Mouse (Mus musculus): ENCODE data around the gene Rsbn1l. TPM values are rescaled to one million over a fixed set of nuclear protein-coding genes. Genes with fewer than 3 reads are reported as not detected.
A peak's percentile ranks its signal among the peaks of the same experiment; 100 is the strongest.
"Not testable (repeated sequence)": the region's sequence is repeated elsewhere in the genome, so short reads cannot be mapped to it uniquely, and the experiment has no call there.

Gene Rsbn1l
- polyA plus RNA-seq, 1 experiment from 2014 or later = 5.1 TPM

GRCm38 (mm10) chr5:20943791-20944190 lies 12.4 kb downstream of the Rsbn1l start:
- DNase-seq (ENCODE audit: low spot score); H3K27ac ChIP-seq; H3K4me3 ChIP-seq; H3K36me3 ChIP-seq; H3K27me3 ChIP-seq (ENCODE audit: insufficient read depth, poor library complexity, severe bottlenecking); H3K9me3 ChIP-seq: not testable (repeated sequence)
- peaks cover 41% of the 10 kb centered on the region for H3K4me1 ChIP-seq
- 85% methylated on average over 3 of the region's 4 CpGs for WGBS

- no peak for DNase-seq (ENCODE audit: low spot score)
- no peaks in the 10 kb centered on the region for H3K27me3 ChIP-seq (ENCODE audit: insufficient read depth, poor library complexity, severe bottlenecking)
- WGBS = 80% methylated on average over 3 of the region's 3 CpGs
- H3K4me3 ChIP-seq = no peak overlapping the region
- H3K9me3 ChIP-seq = no peaks in the 10 kb centered on the region
- no peaks in the 10 kb centered on the region for H3K36me3 ChIP-seq
- peaks cover 45% of the 10 kb centered on the region for H3K4me1 ChIP-seq
- no peak overlapping the region for H3K27ac ChIP-seq
Observed at GRCm38 (mm10) chr5:20942523-20942922, 13.7 kb downstream of the Rsbn1l start.

- peak overlapping the region; percentile 79 for H3K27ac ChIP-seq
- H3K36me3 ChIP-seq = no peaks in the 10 kb centered on the region
- H3K9me3 ChIP-seq = no peaks in the 10 kb centered on the region
- no peaks in the 10 kb centered on the region for H3K27me3 ChIP-seq (ENCODE audit: insufficient read depth, poor library complexity, severe bottlenecking)
- 17% methylated on average over 5 of the region's 5 CpGs for WGBS
- H3K4me1 ChIP-seq = peaks cover 45% of the 10 kb centered on the region
- no peak overlapping the region for H3K4me3 ChIP-seq
- no peak for DNase-seq (ENCODE audit: low spot score)
Observed at GRCm38 (mm10) chr5:20941205-20941604, 15.0 kb downstream of the Rsbn1l start.

GRCm38 (mm10) chr5:20940696-20941095 lies 15.5 kb downstream of the Rsbn1l start:
- H3K4me3 ChIP-seq = no peak overlapping the region
- 65% methylated on average over 4 of the region's 4 CpGs for WGBS
- DNase-seq (ENCODE audit: low spot score) = no peak
- no peaks in the 10 kb centered on the region for H3K36me3 ChIP-seq
- peak overlapping the region; percentile 79; the same call in 1 of the 2 replicates for H3K27ac ChIP-seq
- H3K9me3 ChIP-seq = no peaks in the 10 kb centered on the region
- H3K27me3 ChIP-seq (ENCODE audit: insufficient read depth, poor library complexity, severe bottlenecking) = no peaks in the 10 kb centered on the region
- peaks cover 50% of the 10 kb centered on the region for H3K4me1 ChIP-seq

- Histone ChIP-seq H3K9me3 (no peaks in the 10 kb centered on the region), H3K27me3 (ENCODE audit: insufficient read depth, poor library complexity, severe bottlenecking) (no peaks in the 10 kb centered on the region), H3K4me3 (0 out of 2 replicates have a peak overlapping the region, but pooled peaks have one; percentile 8), H3K27ac (peak overlapping the region; percentile 79; the same call in 1 of the 2 replicates), H3K36me3 (no peaks in the 10 kb centered on the region), H3K4me1 (peaks cover 48% of the 10 kb centered on the region)
- 70% methylated on average over 6 of the region's 6 CpGs for WGBS
- DNase-seq (ENCODE audit: low spot score) = no peak
Observed at GRCm38 (mm10) chr5:20940040-20940571, 16.1 kb downstream of the Rsbn1l start.

GRCm38 (mm10) chr5:20938523-20938922 lies 17.7 kb downstream of the Rsbn1l start:
- Histone ChIP-seq H3K4me3 (0 out of 2 replicates have a peak overlapping the region, but pooled peaks have one; percentile 16), H3K36me3 (no peaks in the 10 kb centered on the region), H3K27me3 (ENCODE audit: insufficient read depth, poor library complexity, severe bottlenecking) (no peaks in the 10 kb centered on the region), H3K4me1 (peaks cover 46% of the 10 kb centered on the region), H3K27ac (peak overlapping the region; percentile 79), H3K9me3 (no peaks in the 10 kb centered on the region)
- no peak for DNase-seq (ENCODE audit: low spot score)
- WGBS = 45% methylated on average over 5 of the region's 5 CpGs

- DNase-seq (ENCODE audit: low spot score) = no peak
- 69% methylated on average over 5 of the region's 5 CpGs for WGBS
- Histone ChIP-seq H3K4me3 (no peak overlapping the region), H3K9me3 (no peaks in the 10 kb centered on the region), H3K4me1 (peaks cover 41% of the 10 kb centered on the region), H3K36me3 (no peaks in the 10 kb centered on the region), H3K27ac (no peak overlapping the region), H3K27me3 (ENCODE audit: insufficient read depth, poor library complexity, severe bottlenecking) (no peaks in the 10 kb centered on the region)
Observed at GRCm38 (mm10) chr5:20935934-20936333, 20.3 kb downstream of the Rsbn1l start.

- H3K9me3 ChIP-seq = no peaks in the 10 kb centered on the region
- 90% methylated on average over 3 of the region's 3 CpGs for WGBS
- no peaks in the 10 kb centered on the region for H3K36me3 ChIP-seq
- no peak for DNase-seq (ENCODE audit: low spot score)
- H3K27ac ChIP-seq = no peak overlapping the region
- no peaks in the 10 kb centered on the region for H3K27me3 ChIP-seq (ENCODE audit: insufficient read depth, poor library complexity, severe bottlenecking)
- peaks cover 30% of the 10 kb centered on the region for H3K4me1 ChIP-seq
- H3K4me3 ChIP-seq = no peak overlapping the region
Observed at GRCm38 (mm10) chr5:20932585-20932984, 23.6 kb downstream of the Rsbn1l start.

GRCm38 (mm10) chr5:20931300-20931699 lies 24.9 kb downstream of the Rsbn1l start:
- 0 out of 2 replicates have a peak, but pooled peaks cover 1% of the 10 kb centered on the region for H3K36me3 ChIP-seq
- H3K4me3 ChIP-seq = no peak overlapping the region
- 77% methylated on average over 3 of the region's 3 CpGs for WGBS
- no peaks in the 10 kb centered on the region for H3K9me3 ChIP-seq
- no peak overlapping the region for H3K27ac ChIP-seq
- peak; percentile 80 for DNase-seq (ENCODE audit: low spot score)
- H3K27me3 ChIP-seq (ENCODE audit: insufficient read depth, poor library complexity, severe bottlenecking) = no peaks in the 10 kb centered on the region
- H3K4me1 ChIP-seq = peaks cover 30% of the 10 kb centered on the region

- peaks cover 8% of the 10 kb centered on the region; the same call in 1 of the 2 replicates for H3K36me3 ChIP-seq
- no peak overlapping the region for H3K4me3 ChIP-seq
- H3K27me3 ChIP-seq (ENCODE audit: insufficient read depth, poor library complexity, severe bottlenecking) = no peaks in the 10 kb centered on the region
- DNase-seq (ENCODE audit: low spot score) = no peak
- no peaks in the 10 kb centered on the region for H3K9me3 ChIP-seq
- peaks cover 23% of the 10 kb centered on the region for H3K4me1 ChIP-seq
- H3K27ac ChIP-seq = no peak overlapping the region
Observed at GRCm38 (mm10) chr5:20930430-20930829, 25.8 kb downstream of the Rsbn1l start.

GRCm38 (mm10) chr5:20929669-20930151 lies 26.5 kb downstream of the Rsbn1l start:
- no peak for DNase-seq (ENCODE audit: low spot score)
- no peaks in the 10 kb centered on the region for H3K9me3 ChIP-seq
- H3K27ac ChIP-seq = no peak overlapping the region
- H3K27me3 ChIP-seq (ENCODE audit: insufficient read depth, poor library complexity, severe bottlenecking) = no peaks in the 10 kb centered on the region
- peaks cover 8% of the 10 kb centered on the region; the same call in 1 of the 2 replicates for H3K36me3 ChIP-seq
- 67% methylated on average over 6 of the region's 6 CpGs for WGBS
- H3K4me3 ChIP-seq = no peak overlapping the region
- H3K4me1 ChIP-seq = peaks cover 21% of the 10 kb centered on the region; the same call in 1 of the 2 replicates

- DNase-seq (ENCODE audit: low spot score) = no peak
- WGBS = 76% methylated on average over 3 of the region's 3 CpGs
- no peak overlapping the region for H3K27ac ChIP-seq
- peaks cover 8% of the 10 kb centered on the region; the same call in 1 of the 2 replicates for H3K36me3 ChIP-seq
- peaks cover 10% of the 10 kb centered on the region; the same call in 1 of the 2 replicates for H3K4me1 ChIP-seq
- no peaks in the 10 kb centered on the region for H3K27me3 ChIP-seq (ENCODE audit: insufficient read depth, poor library complexity, severe bottlenecking)
- H3K9me3 ChIP-seq = no peaks in the 10 kb centered on the region
- H3K4me3 ChIP-seq = no peak overlapping the region
Observed at GRCm38 (mm10) chr5:20925451-20925850, 30.7 kb downstream of the Rsbn1l start.

GRCm38 (mm10) chr5:20924608-20925007 lies 31.6 kb downstream of the Rsbn1l start:
- peaks cover 8% of the 10 kb centered on the region; the same call in 1 of the 2 replicates for H3K36me3 ChIP-seq
- H3K4me3 ChIP-seq = no peak overlapping the region
- H3K9me3 ChIP-seq = no peaks in the 10 kb centered on the region
- 84% methylated on average over 3 of the region's 3 CpGs for WGBS
- DNase-seq (ENCODE audit: low spot score) = no peak
- H3K4me1 ChIP-seq = 0 out of 2 replicates have a peak, but pooled peaks cover 2% of the 10 kb centered on the region
- no peak overlapping the region for H3K27ac ChIP-seq
- no peaks in the 10 kb centered on the region for H3K27me3 ChIP-seq (ENCODE audit: insufficient read depth, poor library complexity, severe bottlenecking)
